Mouse (Mus musculus): ENCODE measurements around the gene Lmna. TPM values are rescaled to one million over a fixed set of nuclear protein-coding genes. Genes with fewer than 3 reads are reported as not detected.
A peak's percentile ranks its signal among the peaks of the same experiment; 100 is the strongest.

Lmna gene
- polyA plus RNA-seq, 1 experiment from 2014 or later: 155 TPM

DNA sequence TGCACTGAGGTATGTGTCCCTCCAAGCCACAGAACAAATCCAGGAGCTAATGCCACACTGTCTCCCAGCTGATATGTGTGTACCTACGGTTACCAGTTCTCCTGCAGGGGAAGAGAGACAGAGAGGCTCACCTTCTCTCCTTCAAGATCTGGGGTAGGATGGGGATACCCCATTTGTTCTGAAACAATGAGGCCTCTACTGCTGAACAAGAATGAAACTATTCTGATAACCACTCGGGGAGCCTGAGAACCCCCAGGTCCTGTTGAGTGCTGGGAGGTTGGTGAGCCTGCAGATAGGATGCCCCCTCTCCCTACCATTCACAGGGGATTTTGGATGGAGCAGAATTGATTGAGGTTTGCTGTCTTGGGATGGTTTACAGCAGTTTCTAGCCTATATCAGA lies 10.3 kb upstream of the Lmna start:
- H3K4me1 ChIP-seq (replicated peaks; ENCODE audit: control insufficient read depth, insufficient read depth, low read length): no peaks in the 10 kb centered on the region
- H3K9me3 ChIP-seq (ENCODE audit: control insufficient read depth, low read length): no peaks in the 10 kb centered on the region
- peaks cover 6% of the 10 kb centered on the region; the same call in 1 of the 2 replicates for H3K36me3 ChIP-seq (ENCODE audit: control insufficient read depth, insufficient read depth, low read length)
- no peak overlapping the region for H3K9ac ChIP-seq (ENCODE audit: low read depth, low read length)
- no peak overlapping the region for H3K27ac ChIP-seq (ENCODE audit: low read depth, low read length)
- H3K4me2 ChIP-seq: no peak overlapping the region
- DNase-seq (ENCODE audit: low spot score) (no peak), ATAC-seq (replicated peaks; ENCODE audit: low FRiP score) (no peak)
- no peak overlapping the region for H3K4me3 ChIP-seq (ENCODE audit: low read depth, low read length)
- 86% methylated on average over 2 of the region's 2 CpGs for WGBS
- no peaks in the 10 kb centered on the region for H3K27me3 ChIP-seq (replicated peaks; ENCODE audit: control insufficient read depth, insufficient read depth, low read length)

DNA sequence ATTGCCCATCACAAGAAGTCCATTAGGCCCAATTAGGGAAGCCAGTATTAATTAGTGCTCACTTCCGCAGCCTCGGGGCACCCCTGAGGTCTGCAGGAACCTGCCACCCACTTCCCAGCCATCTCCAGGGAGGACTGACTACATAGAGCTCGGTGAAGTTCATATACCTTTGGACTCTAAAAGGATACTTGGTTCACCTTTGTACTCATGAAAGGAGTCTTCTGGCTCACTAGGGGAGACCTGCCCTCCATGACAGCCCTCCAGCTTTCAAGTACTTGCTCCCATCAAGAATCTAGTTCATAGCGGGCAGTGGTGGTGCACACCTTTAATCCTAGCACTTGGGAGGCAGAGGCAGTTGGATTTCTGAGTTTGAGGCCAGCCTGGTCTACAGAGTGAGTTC lies 8.7 kb upstream of the Lmna start:
- Histone ChIP-seq H3K9me3 (ENCODE audit: control insufficient read depth, low read length) (no peaks in the 10 kb centered on the region), H3K4me3 (ENCODE audit: low read depth, low read length) (no peak overlapping the region), H3K27me3 (replicated peaks; ENCODE audit: control insufficient read depth, insufficient read depth, low read length) (no peaks in the 10 kb centered on the region), H3K4me2 (no peak overlapping the region), H3K4me1 (replicated peaks; ENCODE audit: control insufficient read depth, insufficient read depth, low read length) (peaks cover 11% of the 10 kb centered on the region), H3K36me3 (ENCODE audit: control insufficient read depth, insufficient read depth, low read length) (no peaks in the 10 kb centered on the region), H3K27ac (ENCODE audit: low read depth, low read length) (no peak overlapping the region), H3K9ac (ENCODE audit: low read depth, low read length) (no peak overlapping the region)
- 86% methylated on average over 4 of the region's 4 CpGs for WGBS
- no peak for ATAC-seq (replicated peaks; ENCODE audit: low FRiP score)
- no peak for DNase-seq (ENCODE audit: low spot score)

DNA sequence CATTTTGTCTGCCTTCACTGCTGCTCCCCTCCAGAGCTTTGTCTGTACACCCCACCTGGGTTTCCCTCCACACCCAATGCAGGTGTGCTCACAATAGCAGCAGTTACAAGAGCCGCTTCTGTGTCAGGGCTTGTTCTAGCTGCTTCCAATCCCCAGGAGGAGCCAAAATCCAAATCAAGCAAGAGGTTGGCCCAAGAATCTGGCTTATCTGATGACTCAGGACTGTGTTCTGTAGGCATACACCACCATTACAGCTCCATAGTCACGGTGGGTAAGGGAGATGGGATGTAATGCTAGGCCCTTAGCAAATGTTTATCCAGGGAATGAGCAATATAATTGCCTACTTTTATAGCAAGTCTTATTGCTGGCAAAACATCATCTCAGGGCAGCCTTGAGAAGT lies 6.7 kb upstream of the Lmna start:
- no peak for ATAC-seq (replicated peaks; ENCODE audit: low FRiP score)
- WGBS: 77% methylated on average over 2 of the region's 2 CpGs

DNA sequence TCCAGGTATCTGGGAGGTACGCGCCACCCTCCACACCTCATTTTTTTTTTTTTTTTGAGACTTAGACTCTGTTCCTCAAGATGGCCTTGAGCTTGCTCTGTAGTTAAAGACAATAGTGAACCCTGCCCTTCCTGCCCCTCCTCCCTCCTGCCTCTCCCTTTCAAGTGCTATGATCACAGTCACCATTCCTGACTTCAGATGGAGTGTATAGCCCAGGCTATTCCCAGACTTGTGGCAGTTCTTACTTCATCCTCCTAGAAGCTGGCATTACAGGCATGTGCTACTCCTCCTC lies 5.3 kb upstream of the Lmna start:
- Histone ChIP-seq H3K9me3 (ENCODE audit: control insufficient read depth, low read length) (no peaks in the 10 kb centered on the region), H3K27me3 (replicated peaks; ENCODE audit: control insufficient read depth, insufficient read depth, low read length) (no peaks in the 10 kb centered on the region), H3K4me3 (ENCODE audit: low read depth, low read length) (no peak overlapping the region), H3K9ac (ENCODE audit: low read depth, low read length) (no peak overlapping the region), H3K4me1 (replicated peaks; ENCODE audit: control insufficient read depth, insufficient read depth, low read length) (peaks cover 38% of the 10 kb centered on the region), H3K36me3 (ENCODE audit: control insufficient read depth, insufficient read depth, low read length) (no peaks in the 10 kb centered on the region), H3K4me2 (no peak overlapping the region), H3K27ac (ENCODE audit: low read depth, low read length) (no peak overlapping the region)
- DNase-seq (ENCODE audit: low spot score) (no peak), ATAC-seq (replicated peaks; ENCODE audit: low FRiP score) (no peak)
- 97% methylated on average over 2 of the region's 2 CpGs for WGBS

More for the DNA sequence above, 6.7 kb upstream of the Lmna start:
- no peak for DNase-seq (ENCODE audit: low spot score)
- Histone ChIP-seq H3K9ac (ENCODE audit: low read depth, low read length) (no peak overlapping the region), H3K36me3 (ENCODE audit: control insufficient read depth, insufficient read depth, low read length) (no peaks in the 10 kb centered on the region), H3K9me3 (ENCODE audit: control insufficient read depth, low read length) (no peaks in the 10 kb centered on the region), H3K27me3 (replicated peaks; ENCODE audit: control insufficient read depth, insufficient read depth, low read length) (no peaks in the 10 kb centered on the region), H3K27ac (ENCODE audit: low read depth, low read length) (no peak overlapping the region), H3K4me3 (ENCODE audit: low read depth, low read length) (no peak overlapping the region), H3K4me1 (replicated peaks; ENCODE audit: control insufficient read depth, insufficient read depth, low read length) (peaks cover 28% of the 10 kb centered on the region), H3K4me2 (no peak overlapping the region)

DNA sequence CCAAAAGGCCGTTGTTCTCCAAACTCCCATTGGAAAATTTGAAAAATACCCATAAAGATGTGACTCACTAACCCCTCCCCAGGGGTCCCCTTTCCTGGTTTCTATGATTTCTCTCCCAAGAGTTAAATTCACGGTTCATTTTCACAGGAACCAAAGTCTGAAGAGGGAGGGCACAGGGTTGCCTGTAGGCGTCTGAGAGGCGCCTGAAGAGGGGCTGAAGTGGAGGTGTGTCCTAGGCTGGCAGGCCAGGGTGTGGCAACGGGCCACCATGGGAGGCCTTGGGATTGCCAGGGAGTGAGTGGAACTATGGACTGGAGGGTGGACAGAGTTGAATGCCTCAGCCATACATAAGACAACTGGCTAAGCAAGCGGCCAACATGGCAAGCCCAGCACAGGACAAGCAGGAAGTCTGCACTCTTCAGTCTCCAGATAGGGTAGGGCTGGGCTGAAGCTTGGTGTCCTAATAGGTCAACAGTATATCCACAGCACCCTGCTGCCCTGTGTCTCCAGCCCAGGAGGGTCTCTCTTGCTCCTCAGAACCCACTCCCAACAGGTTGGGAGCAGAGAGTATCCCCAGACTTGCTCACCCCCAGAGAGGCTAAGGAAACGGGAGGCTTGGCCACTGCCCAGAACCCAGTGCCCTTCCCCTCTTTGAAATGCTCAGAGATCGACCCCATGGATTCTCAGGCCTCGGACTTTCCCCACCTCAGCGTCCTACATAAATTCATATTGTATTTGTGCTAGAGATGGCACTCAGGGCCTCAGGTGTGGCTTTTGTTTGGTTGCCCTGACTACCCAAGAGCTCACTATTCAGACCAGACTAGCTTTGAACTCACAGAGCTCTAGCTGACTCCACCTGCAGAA lies 4.7 kb upstream of the Lmna start:
- no peaks in the 10 kb centered on the region for H3K27me3 ChIP-seq (replicated peaks; ENCODE audit: control insufficient read depth, insufficient read depth, low read length)
- DNase-seq (ENCODE audit: low spot score) (no peak), ATAC-seq (replicated peaks; ENCODE audit: low FRiP score) (no peak)
- peaks cover 39% of the 10 kb centered on the region for H3K4me1 ChIP-seq (replicated peaks; ENCODE audit: control insufficient read depth, insufficient read depth, low read length)
- H3K36me3 ChIP-seq (ENCODE audit: control insufficient read depth, insufficient read depth, low read length): no peaks in the 10 kb centered on the region
- H3K27ac ChIP-seq (ENCODE audit: low read depth, low read length): no peak overlapping the region
- no peak overlapping the region for H3K4me3 ChIP-seq (ENCODE audit: low read depth, low read length)
- H3K9me3 ChIP-seq (ENCODE audit: control insufficient read depth, low read length): no peaks in the 10 kb centered on the region
- no peak overlapping the region for H3K9ac ChIP-seq (ENCODE audit: low read depth, low read length)
- H3K4me2 ChIP-seq: no peak overlapping the region
- 72% methylated on average over 10 of the region's 10 CpGs for WGBS

GRCm38 (mm10) chr3:88513546-88514115 lies 3.9 kb upstream of the Lmna start:
- peak overlapping the region; percentile 14; the same call in 1 of the 2 replicates for H3K4me2 ChIP-seq

DNA sequence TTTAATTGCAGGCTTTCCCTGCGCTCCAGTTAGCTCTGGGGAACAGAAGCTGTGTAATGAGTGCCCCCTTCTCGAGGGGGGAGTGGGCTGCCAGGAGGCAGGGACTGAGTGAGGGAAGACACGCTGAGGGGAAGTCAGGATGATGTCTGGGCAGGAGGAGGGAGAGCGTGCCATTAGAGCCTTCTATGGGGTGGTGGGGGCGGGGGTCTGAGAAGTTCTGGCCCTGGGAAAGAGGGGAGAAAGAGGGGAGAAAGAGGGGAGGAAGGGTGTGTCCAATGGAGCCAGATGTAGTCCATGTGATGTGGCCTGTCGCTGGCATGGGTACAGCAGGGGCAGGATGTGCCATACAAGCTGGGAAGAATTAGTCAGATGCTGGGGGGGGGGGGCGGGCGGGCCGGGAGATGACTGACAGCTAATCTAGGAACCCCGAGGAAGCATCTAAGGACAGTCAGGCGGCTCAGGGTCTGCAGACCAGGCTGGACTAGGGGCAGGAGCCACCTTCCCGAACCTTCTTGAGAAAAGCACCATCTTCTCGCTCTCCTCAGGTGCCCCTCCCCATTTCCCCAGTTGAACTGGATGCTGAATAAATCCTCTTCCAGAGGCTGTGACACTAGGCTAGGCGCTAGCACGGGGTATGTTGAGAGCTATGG lies 3.3 kb upstream of the Lmna start:
- H3K4me1 ChIP-seq (replicated peaks; ENCODE audit: control insufficient read depth, insufficient read depth, low read length): peaks cover 46% of the 10 kb centered on the region
- no peaks in the 10 kb centered on the region for H3K36me3 ChIP-seq (ENCODE audit: control insufficient read depth, insufficient read depth, low read length)

More at GRCm38 (mm10) chr3:88513546-88514115, 3.9 kb upstream of the Lmna start:
- Histone ChIP-seq H3K9me3 (ENCODE audit: control insufficient read depth, low read length) (no peaks in the 10 kb centered on the region), H3K9ac (ENCODE audit: low read depth, low read length) (no peak overlapping the region; the same call in 1 of the 2 replicates), H3K4me1 (replicated peaks; ENCODE audit: control insufficient read depth, insufficient read depth, low read length) (peaks cover 44% of the 10 kb centered on the region), H3K36me3 (ENCODE audit: control insufficient read depth, insufficient read depth, low read length) (no peaks in the 10 kb centered on the region), H3K27me3 (replicated peaks; ENCODE audit: control insufficient read depth, insufficient read depth, low read length) (no peaks in the 10 kb centered on the region), H3K27ac (ENCODE audit: low read depth, low read length) (no peak overlapping the region), H3K4me3 (ENCODE audit: low read depth, low read length) (no peak overlapping the region)
- ATAC-seq (replicated peaks; ENCODE audit: low FRiP score): no peak
- DNase-seq (ENCODE audit: low spot score): no peak
- 60% methylated on average over 7 of the region's 7 CpGs for WGBS

DNA sequence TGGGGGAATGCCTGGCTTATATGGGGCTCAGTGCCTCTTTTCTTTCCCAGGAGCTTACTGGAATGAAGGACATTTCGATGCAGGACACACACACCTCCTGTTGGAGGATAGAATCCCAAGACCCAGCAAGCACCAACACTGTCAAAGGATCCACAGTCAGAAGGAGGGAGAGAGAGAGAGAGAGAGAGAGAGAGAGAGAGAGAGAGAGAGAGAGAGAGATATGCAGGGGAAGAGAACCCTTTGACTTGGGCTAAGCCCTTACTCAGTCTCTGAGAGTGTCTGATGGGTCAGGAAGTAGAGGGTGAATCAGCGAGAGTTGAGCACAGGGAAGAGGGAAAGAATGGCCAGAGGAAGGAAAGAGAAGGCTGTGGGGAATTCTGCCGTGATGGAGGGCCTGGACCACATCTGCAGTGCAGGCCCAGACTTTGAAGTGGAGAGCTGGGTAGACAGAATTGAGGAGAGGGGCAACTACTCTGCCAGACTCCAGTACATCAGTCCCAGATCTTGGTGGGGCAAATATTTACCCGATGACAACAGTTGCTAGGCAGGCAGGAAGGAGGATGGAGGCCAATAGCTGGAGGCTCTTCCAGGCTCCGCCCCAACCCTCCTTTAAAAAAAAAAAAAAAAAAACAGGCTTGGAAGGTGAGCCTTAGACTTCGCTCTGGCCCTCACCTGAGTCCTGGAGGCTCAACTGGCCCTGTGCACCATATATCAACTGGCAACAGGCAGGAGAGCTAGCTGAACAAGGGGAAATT lies 2.6 kb upstream of the Lmna start:
- Histone ChIP-seq H3K4me1 (replicated peaks; ENCODE audit: control insufficient read depth, insufficient read depth, low read length) (peaks cover 46% of the 10 kb centered on the region), H3K4me3 (ENCODE audit: low read depth, low read length) (no peak overlapping the region), H3K27me3 (replicated peaks; ENCODE audit: control insufficient read depth, insufficient read depth, low read length) (no peaks in the 10 kb centered on the region), H3K9ac (ENCODE audit: low read depth, low read length) (no peak overlapping the region), H3K36me3 (ENCODE audit: control insufficient read depth, insufficient read depth, low read length) (no peaks in the 10 kb centered on the region), H3K9me3 (ENCODE audit: control insufficient read depth, low read length) (no peaks in the 10 kb centered on the region), H3K27ac (ENCODE audit: low read depth, low read length) (no peak overlapping the region), H3K4me2 (peak overlapping the region; percentile 6; the same call in 1 of the 2 replicates)
- no peak for ATAC-seq (replicated peaks; ENCODE audit: low FRiP score)
- 48% methylated on average over 6 of the region's 6 CpGs for WGBS
- DNase-seq (ENCODE audit: low spot score): no peak

More for the DNA sequence above, 3.3 kb upstream of the Lmna start:
- no peak for ATAC-seq (replicated peaks; ENCODE audit: low FRiP score)
- Histone ChIP-seq H3K9ac (ENCODE audit: low read depth, low read length) (no peak overlapping the region; the same call in 1 of the 2 replicates), H3K27ac (ENCODE audit: low read depth, low read length) (no peak overlapping the region), H3K4me2 (peak overlapping the region; percentile 6; the same call in 1 of the 2 replicates), H3K9me3 (ENCODE audit: control insufficient read depth, low read length) (no peaks in the 10 kb centered on the region), H3K27me3 (replicated peaks; ENCODE audit: control insufficient read depth, insufficient read depth, low read length) (no peaks in the 10 kb centered on the region), H3K4me3 (ENCODE audit: low read depth, low read length) (no peak overlapping the region)
- 38% methylated on average over 13 of the region's 15 CpGs for WGBS
- no peak for DNase-seq (ENCODE audit: low spot score)
